Mouse (Mus musculus) midbrain, embryonic 14.5 days (tissue): ENCODE data around the gene Padi6. TPM values are rescaled to one million over a fixed set of nuclear protein-coding genes. Genes with fewer than 3 reads are reported as not detected.

Experiments
- ATAC-seq: fragments of 200-750 bp; cut with Nextera tagmentation; 2 replicates; pipeline ENCODE4 v1.8.0; 2017; ENCODE audit warnings: moderate number of reproducible peaks, moderate library complexity; ENCODE audit not compliant: low FRiP score, low TSS enrichment
- DNase-seq: peaks from one replicate; pipeline ENCODE4 v3.0.0-alpha.2; 2015
- H3K27ac ChIP-seq: fragments of 300-500 bp; sonication (generic); replicated peaks from 2 replicates; pipeline ENCODE4 v1.5.1; 2014; ENCODE audit warnings: mild to moderate bottlenecking, low read depth, low read length, moderate library complexity
- H3K27me3 ChIP-seq: fragments of 300-500 bp; sonication (generic); 2 replicates; pipeline ENCODE4 v1.6.1; 2014; ENCODE audit warnings: low read length, control low read depth, mixed read lengths; ENCODE audit not compliant: control insufficient read depth, insufficient read depth
- H3K36me3 ChIP-seq: fragments of 300-500 bp; sonication (generic); 2 replicates; pipeline ENCODE4 v1.6.1; 2014; ENCODE audit warnings: low read length, control low read depth; ENCODE audit not compliant: control insufficient read depth, insufficient read depth
- H3K4me1 ChIP-seq: fragments of 300-500 bp; sonication (generic); 2 replicates; pipeline ENCODE4 v1.6.1; 2014; ENCODE audit warnings: mild to moderate bottlenecking, antibody characterized with exemption, low read length, control low read depth; ENCODE audit not compliant: control insufficient read depth, insufficient read depth
- H3K4me2 ChIP-seq: fragments of 300-500 bp; sonication (generic); 2 replicates; pipeline ENCODE4 v1.6.1; 2014; ENCODE audit warnings: mild to moderate bottlenecking, low read length, moderate library complexity
- H3K4me3 ChIP-seq: fragments of 300-500 bp; sonication (generic); replicated peaks from 2 replicates; pipeline ENCODE4 v1.5.1; 2014; ENCODE audit warnings: low read depth, low read length
- H3K9ac ChIP-seq: fragments of 300-500 bp; sonication (generic); replicated peaks from 2 replicates; pipeline ENCODE4 v1.6.1; 2014; ENCODE audit warnings: mild to moderate bottlenecking, low read length, moderate library complexity
- H3K9me3 ChIP-seq: fragments of 300-500 bp; sonication (generic); 2 replicates; pipeline ENCODE4 v1.6.1; 2016; ENCODE audit warnings: low read length, control low read depth, mixed read lengths; ENCODE audit not compliant: control insufficient read depth
- WGBS: fragments of 180-500 bp; shearing (Covaris S2); extraction: QIAGEN DNeasy Blood & Tissue Kit; methylation state at CpG from one replicate; pipeline ENCODE4 v1.1.7; 2014; 5-methylcytosine and 5-hydroxymethylcytosine counted together
- polyA plus RNA-seq: library from polyadenylated mRNA; unstranded; fragments of >200 nt; fragmentation: Nextera tagmentation; extraction: Ambion mirVana; gene quantifications from 2 replicates; pipeline ENCODE4 v1.2.1, GENCODE M21; 2014

The Padi6 gene
- polyA plus RNA-seq, 1 experiment from 2014 or later: not detected

DNA sequence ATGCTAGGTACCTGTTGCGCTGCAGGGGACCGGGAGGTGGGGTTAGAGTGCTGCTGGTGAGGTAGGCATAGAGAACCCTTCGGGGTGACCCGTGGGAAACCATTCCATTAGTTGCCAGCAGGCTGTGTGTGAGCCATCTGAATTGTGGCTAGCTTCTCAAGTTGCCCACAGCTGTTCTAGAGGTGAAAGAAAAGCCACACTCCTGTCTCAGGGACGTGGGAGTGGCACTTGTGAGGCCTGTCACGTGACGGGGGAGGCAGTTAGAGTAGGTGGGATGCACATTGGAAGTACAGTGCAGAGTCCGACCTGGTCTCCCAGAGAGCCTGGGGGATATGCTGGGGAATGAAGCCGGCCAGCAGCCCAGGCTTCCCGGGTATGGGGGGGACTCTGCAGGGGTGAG, 32.8 kb downstream of the Padi6 start:
- peaks cover 16% of the 10 kb centered on the region; the same call in 1 of the 2 replicates for H3K4me1 ChIP-seq
- no peak overlapping the region for H3K27ac ChIP-seq
- no peak overlapping the region for H3K4me2 ChIP-seq
- no peak overlapping the region for H3K4me3 ChIP-seq
- no peak for ATAC-seq
- no peaks in the 10 kb centered on the region for H3K9me3 ChIP-seq
- no peak for DNase-seq
- WGBS: 85% methylated on average over 10 of the region's 10 CpGs
- H3K27me3 ChIP-seq: no peaks in the 10 kb centered on the region
- no peak overlapping the region for H3K9ac ChIP-seq
- peaks cover 92% of the 10 kb centered on the region for H3K36me3 ChIP-seq

GRCm38 (mm10) chr4:140709111-140709510, 33.3 kb downstream of the Padi6 start:
- ATAC-seq: no peak

DNA sequence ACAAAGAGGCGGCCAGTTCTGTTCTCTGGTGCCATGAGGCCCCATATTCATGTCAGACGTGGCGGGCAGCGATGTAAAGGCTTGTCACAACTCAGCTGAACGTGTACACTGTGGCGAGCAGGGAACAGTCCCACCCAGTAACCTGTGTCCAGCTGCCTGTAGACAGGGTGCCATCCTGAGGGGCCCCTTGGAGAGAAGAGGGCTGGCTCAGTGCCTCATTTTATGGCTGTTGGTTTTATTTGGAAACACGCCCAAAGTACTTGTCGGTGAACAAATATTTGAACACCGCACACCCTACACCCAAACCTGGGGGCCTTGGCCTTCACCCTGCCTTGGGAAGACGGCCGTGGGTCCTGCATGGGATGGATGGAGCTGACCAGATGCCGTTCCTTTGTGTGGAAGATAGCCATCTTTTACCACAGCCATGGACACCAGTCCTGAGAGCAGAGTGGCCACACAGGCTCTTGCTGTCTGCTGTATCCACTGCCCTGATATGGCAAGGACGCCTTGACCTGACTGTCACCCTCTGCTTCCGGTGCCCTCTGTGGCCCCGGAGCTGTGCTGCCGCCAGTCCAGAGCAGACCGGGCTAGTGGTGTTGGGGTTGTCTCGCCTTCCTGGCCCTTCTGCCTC, 34.0 kb downstream of the Padi6 start:
- ATAC-seq: no peak
- Histone ChIP-seq H3K27ac (peak overlapping the region; percentile 32; the same call in 1 of the 2 replicates), H3K9me3 (no peaks in the 10 kb centered on the region), H3K4me3 (no peak overlapping the region), H3K9ac (no peak overlapping the region), H3K27me3 (no peaks in the 10 kb centered on the region), H3K4me1 (peaks cover 18% of the 10 kb centered on the region), H3K4me2 (no peak overlapping the region), H3K36me3 (peaks cover 81% of the 10 kb centered on the region)
- DNase-seq: no peak
- WGBS: 89% methylated on average over 18 of the region's 18 CpGs

More at GRCm38 (mm10) chr4:140709111-140709510, 33.3 kb downstream of the Padi6 start:
- Histone ChIP-seq H3K4me3 (no peak overlapping the region), H3K4me2 (no peak overlapping the region), H3K27ac (no peak overlapping the region), H3K27me3 (no peaks in the 10 kb centered on the region), H3K9me3 (no peaks in the 10 kb centered on the region), H3K36me3 (peaks cover 88% of the 10 kb centered on the region), H3K4me1 (peaks cover 17% of the 10 kb centered on the region), H3K9ac (no peak overlapping the region)
- DNase-seq: no peak
- WGBS: 81% methylated on average over 7 of the region's 7 CpGs

DNA sequence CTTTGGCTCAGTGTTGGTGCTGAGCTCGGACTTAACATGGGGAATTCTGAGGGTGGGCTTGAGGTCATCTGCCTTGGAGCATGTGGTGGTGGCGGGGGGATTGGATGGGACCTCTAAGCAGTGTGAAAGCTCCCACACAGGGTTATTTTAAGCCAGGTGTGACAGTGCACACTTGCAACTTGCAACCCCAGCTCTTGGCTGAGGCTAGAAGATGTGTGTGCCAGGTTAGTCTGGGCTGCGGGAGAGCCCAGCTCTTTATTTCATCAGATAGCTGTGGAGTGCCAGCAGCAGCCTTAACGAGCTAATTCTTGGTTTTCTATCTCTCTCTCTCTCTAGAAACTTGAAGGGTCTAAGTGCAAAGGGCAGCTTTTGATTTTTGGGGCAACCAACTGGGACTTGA, 34.8 kb downstream of the Padi6 start:
- Histone ChIP-seq H3K4me2 (no peak overlapping the region), H3K36me3 (peaks cover 73% of the 10 kb centered on the region), H3K4me3 (no peak overlapping the region), H3K27ac (no peak overlapping the region), H3K9me3 (no peaks in the 10 kb centered on the region), H3K4me1 (peaks cover 21% of the 10 kb centered on the region), H3K9ac (no peak overlapping the region), H3K27me3 (no peaks in the 10 kb centered on the region)
- no peak for DNase-seq
- 80% methylated on average over 4 of the region's 4 CpGs for WGBS
- no peak for ATAC-seq

GRCm38 (mm10) chr4:140704166-140704565, 38.3 kb downstream of the Padi6 start:
- Histone ChIP-seq H3K36me3 (peaks cover 39% of the 10 kb centered on the region), H3K27ac (no peak overlapping the region), H3K4me2 (peak overlapping the region; percentile 83), H3K4me3 (peak overlapping the region; percentile 90; the same call in 1 of the 2 replicates), H3K27me3 (peaks cover 14% of the 10 kb centered on the region), H3K4me1 (peaks cover 30% of the 10 kb centered on the region), H3K9ac (no peak overlapping the region; the same call in 1 of the 2 replicates), H3K9me3 (no peaks in the 10 kb centered on the region)
- DNase-seq (no peak), ATAC-seq (no peak)
- 20% methylated on average over 4 of the region's 4 CpGs for WGBS

DNA sequence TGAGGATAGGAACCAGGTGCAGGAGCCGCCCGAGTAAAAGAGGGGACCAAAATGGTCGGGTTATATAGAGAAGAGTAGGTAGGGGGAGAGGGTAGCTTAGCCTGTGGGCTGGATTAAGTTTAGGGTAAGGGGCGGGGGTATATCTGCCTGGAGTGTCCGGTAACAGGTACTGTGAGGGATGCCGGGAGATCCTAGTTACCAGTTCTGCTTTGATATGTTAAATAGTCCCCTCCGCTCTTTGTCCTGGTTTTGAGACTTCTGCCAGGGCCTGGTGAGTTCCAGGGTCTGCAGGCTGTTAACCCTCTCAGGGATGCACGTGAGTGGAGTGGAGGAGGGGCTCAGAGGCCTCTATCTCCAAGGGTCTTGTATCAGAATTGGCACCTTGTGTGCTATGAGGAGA, 38.8 kb downstream of the Padi6 start:
- Histone ChIP-seq H3K4me2 (peak overlapping the region; percentile 83), H3K9me3 (no peaks in the 10 kb centered on the region), H3K27me3 (peaks cover 19% of the 10 kb centered on the region), H3K4me3 (peak overlapping the region; percentile 90), H3K4me1 (peaks cover 30% of the 10 kb centered on the region), H3K36me3 (peaks cover 33% of the 10 kb centered on the region), H3K9ac (peak overlapping the region; percentile 89; the same call in 1 of the 2 replicates), H3K27ac (peak overlapping the region; percentile 96; the same call in 1 of the 2 replicates)
- WGBS: under 1% methylated on average over 8 of the region's 8 CpGs
- DNase-seq: peak; percentile 59
- ATAC-seq: peak; percentile 7; the same call in 1 of the 2 replicates

DNA sequence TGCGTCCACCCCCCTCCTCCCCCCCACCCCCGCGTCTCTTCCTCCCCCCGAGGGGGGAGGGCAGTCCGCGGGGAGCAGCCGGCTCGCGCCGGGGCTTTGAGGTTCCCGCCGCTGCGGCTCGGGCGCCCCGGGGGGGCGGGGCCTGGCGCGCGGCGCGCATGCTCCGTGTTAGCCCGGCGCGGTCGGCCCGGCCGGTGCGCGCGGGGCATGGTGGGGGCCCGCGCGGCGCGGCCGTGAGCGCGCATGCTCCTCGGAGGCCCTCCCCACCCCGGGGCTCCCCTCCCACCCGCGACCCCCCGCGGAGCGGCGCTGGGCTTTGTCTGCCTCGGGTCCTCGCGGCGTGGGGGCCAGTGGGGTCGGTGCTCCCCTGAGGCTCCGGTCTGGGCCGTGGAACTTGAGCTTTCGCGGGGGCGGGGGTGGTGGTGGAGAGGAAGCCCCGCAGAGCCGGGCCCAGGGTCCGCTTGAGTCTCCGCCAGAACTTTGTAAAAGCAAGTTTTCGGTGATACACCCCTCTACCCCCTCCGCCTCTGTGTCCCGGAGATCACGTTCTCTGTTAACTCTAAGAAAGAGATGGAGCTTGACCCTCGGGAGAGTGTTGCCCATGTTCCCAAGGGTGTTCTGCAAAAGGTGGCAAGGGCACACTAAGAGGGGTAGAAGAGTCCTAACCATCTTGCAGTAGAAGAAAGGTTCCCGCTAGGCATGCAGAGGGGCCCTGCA, 39.7 kb downstream of the Padi6 start:
- DNase-seq (peak; percentile 94), ATAC-seq (peak; percentile 64)
- Histone ChIP-seq H3K4me3 (peak overlapping the region; percentile 90), H3K36me3 (peaks cover 25% of the 10 kb centered on the region), H3K4me1 (peaks cover 30% of the 10 kb centered on the region), H3K27me3 (peaks cover 21% of the 10 kb centered on the region), H3K27ac (peak overlapping the region; percentile 96), H3K4me2 (peak overlapping the region; percentile 83), H3K9ac (peak overlapping the region; percentile 89), H3K9me3 (no peaks in the 10 kb centered on the region)
- under 1% methylated on average over 49 of the region's 68 CpGs for WGBS

GRCm38 (mm10) chr4:140701716-140702561, 40.5 kb downstream of the Padi6 start:
- peak overlapping the region; percentile 96 for H3K27ac ChIP-seq
- peaks cover 26% of the 10 kb centered on the region for H3K4me1 ChIP-seq
- peak overlapping the region; percentile 83 for H3K4me2 ChIP-seq
- H3K9ac ChIP-seq: peak overlapping the region; percentile 89
- WGBS: under 1% methylated on average over 90 of the region's 107 CpGs
- DNase-seq: peak; percentile 69
- ATAC-seq: peak; percentile 25; the same call in 1 of the 2 replicates
- H3K9me3 ChIP-seq: no peaks in the 10 kb centered on the region
- peaks cover 21% of the 10 kb centered on the region for H3K27me3 ChIP-seq
- H3K36me3 ChIP-seq: peaks cover 20% of the 10 kb centered on the region
- peak overlapping the region; percentile 90 for H3K4me3 ChIP-seq
